Mouse (Mus musculus): ENCODE data around the gene Arhgef28.

The Arhgef28 gene

DNA sequence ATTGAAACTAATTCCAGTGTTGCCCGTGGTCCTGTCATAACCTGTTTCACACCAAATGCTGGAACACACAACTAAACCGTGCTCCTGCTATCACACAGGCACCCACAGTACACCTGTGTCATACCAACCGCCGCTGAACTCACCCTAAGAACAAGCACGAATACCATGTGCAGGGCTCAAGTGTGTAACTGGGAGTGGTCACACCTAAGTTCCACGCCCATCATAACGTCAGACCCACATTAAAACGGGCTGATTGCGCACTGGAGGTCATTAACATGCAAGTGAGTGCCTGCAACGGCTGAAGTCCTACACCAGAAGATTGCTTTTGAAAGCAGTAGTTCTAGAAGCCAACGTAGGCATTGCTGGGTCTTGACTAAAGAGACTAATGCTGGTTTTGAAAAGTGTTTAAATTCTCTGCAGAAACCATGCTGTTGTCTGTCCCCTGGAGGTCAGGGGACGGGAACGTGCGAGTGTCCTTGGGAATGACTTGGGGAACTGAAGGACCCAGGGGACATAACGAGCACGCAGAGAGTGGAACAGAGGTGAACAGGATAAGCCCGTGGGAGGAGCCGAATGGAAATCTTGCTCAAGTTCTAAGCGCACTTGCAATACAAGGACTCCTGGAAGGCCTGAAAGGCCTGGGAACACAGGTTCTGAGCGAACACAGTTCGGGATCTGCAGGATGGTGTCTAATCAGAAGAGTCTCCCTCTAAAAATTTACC, 22.9 kb downstream of the Arhgef28 start:
- in situ Hi-C loops (cut with MboI, MseI), result no loop called here

DNA sequence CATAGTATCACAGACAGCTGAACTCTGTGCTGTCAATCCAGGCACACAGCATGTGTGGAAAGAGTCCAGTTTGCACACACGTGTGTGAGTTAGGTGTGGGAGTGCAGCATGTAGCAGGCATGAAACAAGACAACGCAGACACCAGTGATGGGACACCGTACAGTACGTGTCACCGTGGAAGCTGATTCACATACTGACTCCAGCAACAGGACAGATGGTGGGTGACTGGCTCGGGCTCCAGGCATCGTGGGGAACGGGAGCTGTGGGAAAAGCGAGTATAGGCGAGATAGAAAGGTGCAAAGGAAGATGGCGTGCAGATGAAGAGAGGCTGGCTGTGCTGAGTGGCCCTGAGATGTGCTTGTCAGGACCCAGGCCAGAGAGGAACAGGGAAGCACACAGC, 23.9 kb downstream of the Arhgef28 start:
- in situ Hi-C loops (cut with MboI, MseI), result no loop called here

DNA sequence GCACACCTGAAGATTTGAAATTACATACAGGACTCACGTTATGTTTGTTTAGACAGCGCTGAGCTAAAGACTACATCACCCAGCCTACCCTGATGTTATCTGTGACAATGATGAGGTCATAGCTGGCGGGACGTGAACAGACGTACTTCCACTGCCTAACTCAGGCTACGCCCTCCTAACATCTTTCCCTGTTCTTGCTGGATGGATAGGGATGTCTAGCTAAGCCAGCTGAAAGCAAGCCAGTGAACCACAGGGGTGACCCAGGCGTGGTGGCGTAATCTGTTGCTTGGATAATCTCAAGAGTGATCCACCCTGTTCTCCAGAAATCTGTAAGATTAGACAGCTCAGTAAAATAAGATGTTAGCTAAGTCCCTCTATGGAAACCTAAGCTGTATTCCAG, 25.6 kb downstream of the Arhgef28 start:
- in situ Hi-C loops (cut with MboI, MseI), result no loop called here

GRCm38 (mm10) chr13:98175323-98176007, 30.8 kb downstream of the Arhgef28 start:
- in situ Hi-C loops (cut with MboI, MseI), result no loop called here

- in situ Hi-C loops (cut with MboI, MseI), result no loop called here
These were observed 33.2 kb downstream of the Arhgef28 start for GRCm38 (mm10) chr13:98173008-98173407.

- in situ Hi-C loops (cut with MboI, MseI), result no loop called here
These were observed 33.9 kb downstream of the Arhgef28 start for GRCm38 (mm10) chr13:98172365-98172764.

- in situ Hi-C loops (cut with MboI, MseI), result no loop called here
These were observed 34.5 kb downstream of the Arhgef28 start for GRCm38 (mm10) chr13:98171706-98172105.

GRCm38 (mm10) chr13:98171257-98171656, 35.0 kb downstream of the Arhgef28 start:
- in situ Hi-C loops (cut with MboI, MseI), result no loop called here

- in situ Hi-C loops (cut with MboI, MseI), result no loop called here
These were observed 41.4 kb downstream of the Arhgef28 start for GRCm38 (mm10) chr13:98164878-98165277.

DNA sequence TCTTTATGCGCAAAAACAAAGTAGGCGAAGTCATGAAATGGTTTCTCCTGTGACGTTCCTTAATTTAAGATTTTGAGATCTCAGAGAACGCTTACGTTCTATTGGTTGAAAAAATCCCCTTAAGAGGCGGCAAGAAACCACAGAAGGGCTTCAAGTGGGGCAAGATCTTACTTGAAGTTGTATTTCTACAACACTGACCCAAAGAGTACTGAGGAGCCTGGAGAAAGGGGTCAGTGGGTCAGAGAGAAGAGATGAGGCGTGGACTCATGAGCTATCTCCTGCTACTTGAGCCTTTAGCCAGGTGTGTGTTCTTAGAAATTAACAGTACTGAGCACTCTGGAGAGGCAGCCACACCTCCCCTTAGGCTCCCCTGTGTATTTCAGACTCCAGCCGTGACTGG, 44.7 kb downstream of the Arhgef28 start:
- in situ Hi-C loops (cut with MboI, MseI), result no loop called here

DNA sequence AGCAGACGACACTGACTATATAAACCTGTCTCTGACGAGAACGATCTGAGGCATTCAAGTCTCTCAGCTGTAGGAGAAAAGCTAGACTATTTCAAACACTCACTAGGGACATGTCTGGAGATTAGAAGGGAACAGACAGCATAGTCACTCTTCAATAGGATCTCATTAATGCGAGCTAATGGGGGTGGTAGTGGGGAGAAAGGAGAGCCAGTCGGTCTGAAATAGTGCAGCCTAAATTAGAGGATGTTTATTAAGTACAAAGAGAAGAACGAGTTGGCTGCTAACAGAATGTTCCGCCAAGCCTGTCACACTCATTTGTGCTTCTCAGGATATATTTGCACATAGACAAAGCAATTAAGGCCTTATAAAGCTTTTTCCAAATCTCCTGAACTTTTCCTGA, 49.6 kb downstream of the Arhgef28 start:
- in situ Hi-C loops (cut with MboI, MseI), result loop anchor here in 1 of 2 experiments (10.0 kb wide), 2 partner anchors 388 to 1308 kb away; no protein-coding TSS in a partner anchor

GRCm38 (mm10) chr13:98152759-98153158, 53.5 kb downstream of the Arhgef28 start:
- in situ Hi-C loops (cut with MboI, MseI), result loop anchor here in 1 of 2 experiments (10.0 kb wide), 2 partner anchors 392 to 1312 kb away; no protein-coding TSS in a partner anchor

DNA sequence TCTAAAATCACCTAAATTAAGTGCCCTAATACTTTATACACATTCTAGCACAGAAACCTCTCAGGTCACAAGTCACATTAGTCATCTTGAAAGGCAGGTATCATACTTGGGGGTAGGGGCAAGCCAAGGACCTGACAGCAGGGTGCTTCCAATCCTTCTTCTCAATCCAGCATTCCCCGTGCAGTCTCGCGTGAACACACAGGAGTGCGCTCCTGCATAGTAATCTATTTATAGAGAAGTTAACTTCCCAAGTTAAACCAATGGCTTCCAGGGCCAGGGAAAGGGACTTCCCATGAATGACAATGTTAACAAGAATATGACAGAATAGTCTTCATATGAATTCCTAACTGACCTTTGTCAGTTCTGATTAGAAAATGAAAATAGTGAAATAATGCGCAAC, 58.7 kb downstream of the Arhgef28 start:
- in situ Hi-C loops (cut with MboI, MseI), result no loop called here

- in situ Hi-C loops (cut with MboI, MseI), result no loop called here
These were observed 59.6 kb downstream of the Arhgef28 start for GRCm38 (mm10) chr13:98146573-98147160.

GRCm38 (mm10) chr13:98145310-98145709, 60.9 kb downstream of the Arhgef28 start:
- in situ Hi-C loops (cut with MboI, MseI), result no loop called here

DNA sequence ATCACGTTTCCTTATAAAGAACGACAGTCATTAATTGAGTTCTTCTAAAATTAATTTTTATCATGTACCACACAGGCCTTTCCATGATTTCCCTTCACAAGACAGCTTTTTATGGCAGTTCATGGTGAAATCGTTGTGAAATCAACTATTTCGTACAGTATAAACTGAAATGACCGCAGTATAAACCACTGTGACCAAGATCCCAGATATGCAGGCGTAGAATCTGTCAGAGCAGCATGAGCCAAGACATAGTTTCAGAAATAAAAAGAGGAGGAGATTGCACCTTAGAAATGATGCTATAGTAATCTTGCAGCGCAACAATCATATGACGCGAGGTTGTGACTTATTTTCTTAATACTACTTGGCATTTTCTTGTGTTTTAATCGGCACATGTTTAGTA, 63.2 kb downstream of the Arhgef28 start:
- in situ Hi-C loops (cut with MboI, MseI), result no loop called here

DNA sequence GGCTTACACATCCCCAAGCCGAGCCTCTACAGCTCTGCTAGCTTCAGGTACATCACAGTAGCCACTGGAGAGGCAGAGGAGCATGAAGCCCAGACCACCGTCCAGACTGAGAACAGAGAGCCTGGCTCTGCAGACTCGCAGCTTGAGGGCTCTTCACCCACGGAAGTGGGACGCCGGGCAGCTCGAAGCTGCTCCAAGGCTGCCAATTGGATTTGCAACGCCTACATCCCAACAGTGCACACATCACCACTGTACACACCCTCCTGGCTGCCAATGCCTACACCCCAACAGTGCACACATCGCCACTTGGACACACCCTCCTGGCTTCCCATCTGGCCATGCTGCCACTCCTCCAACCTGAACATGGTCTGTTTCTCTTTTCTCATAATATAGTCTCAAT, 65.6 kb downstream of the Arhgef28 start:
- in situ Hi-C loops (cut with MboI, MseI), result no loop called here

- in situ Hi-C loops (cut with MboI, MseI), result no loop called here
These were observed 67.5 kb downstream of the Arhgef28 start for GRCm38 (mm10) chr13:98138786-98139185.

DNA sequence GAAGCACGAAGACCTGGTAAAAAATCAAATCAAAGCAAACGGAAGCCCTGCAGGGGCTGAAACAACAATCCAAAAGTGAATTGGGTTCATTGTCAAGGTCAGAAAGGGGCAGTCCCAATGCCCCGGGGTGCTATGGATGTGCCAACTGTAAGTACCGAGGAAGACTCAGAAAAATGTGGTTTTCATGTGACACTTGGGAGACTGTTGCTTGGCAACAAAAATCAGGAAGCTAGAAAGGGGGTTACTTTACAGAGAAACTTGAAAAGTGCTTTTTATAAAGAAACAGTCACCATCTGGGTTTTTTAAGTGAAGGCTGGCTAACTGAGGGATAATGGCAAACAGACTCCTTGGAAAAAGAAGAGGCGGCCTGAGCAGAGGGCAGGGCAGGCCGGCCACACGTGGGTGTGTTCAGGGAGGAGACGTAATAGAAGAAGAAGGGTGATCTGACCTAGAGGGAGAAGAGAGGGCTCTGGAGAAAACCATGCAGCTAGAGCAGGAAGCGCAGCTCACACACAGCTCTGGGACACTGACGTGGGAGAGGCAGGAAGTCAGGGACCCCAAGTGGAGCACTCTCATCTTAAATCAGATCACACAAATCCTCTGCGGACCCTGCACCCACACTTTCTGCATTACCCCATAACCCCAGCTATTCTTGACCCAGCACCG, 70.2 kb downstream of the Arhgef28 start:
- in situ Hi-C loops (cut with MboI, MseI), result no loop called here

DNA sequence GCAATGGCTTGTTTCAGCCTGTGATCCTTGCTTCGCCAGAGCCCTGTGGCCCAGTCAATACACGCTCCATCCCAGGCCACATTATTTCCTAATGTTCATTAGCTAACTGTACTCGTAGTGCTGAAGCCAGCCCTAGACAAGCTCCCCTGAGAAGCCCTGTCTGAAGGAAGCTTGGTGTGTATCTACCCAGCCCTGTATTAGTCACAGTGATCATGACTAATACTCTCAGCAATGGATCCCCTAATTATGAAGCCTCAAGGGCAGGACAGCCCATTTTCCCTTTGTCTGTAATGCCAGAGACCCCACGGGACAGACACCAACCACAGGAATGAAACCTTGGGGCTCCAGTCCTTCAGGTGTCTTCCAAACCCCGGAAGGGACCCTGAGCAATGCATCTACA, 73.3 kb downstream of the Arhgef28 start:
- in situ Hi-C loops (cut with MboI, MseI), result no loop called here

DNA sequence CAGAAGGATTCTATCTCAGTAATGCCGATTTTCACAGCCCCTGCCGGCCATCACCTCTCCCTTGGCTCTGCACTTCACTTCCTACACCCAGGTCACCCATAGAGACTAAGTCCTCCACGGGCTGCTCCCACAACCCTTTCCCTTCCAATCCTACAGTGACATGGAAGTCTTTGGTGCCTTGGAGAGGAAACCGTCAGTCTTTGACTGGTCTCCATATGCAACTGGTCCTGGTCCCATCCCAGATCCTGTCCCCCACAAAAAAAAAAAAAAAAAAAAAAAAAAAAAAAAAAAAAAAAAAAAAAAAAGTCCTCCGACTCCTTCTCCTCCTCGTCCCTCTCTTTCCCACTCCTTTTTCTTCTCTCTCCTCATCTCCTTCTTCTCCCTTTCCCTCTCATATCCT, 74.0 kb downstream of the Arhgef28 start:
- in situ Hi-C loops (cut with MboI, MseI), result no loop called here

GRCm38 (mm10) chr13:98125666-98126065, 80.6 kb downstream of the Arhgef28 start:
- in situ Hi-C loops (cut with MboI, MseI), result no loop called here
